Comparison of ENCODE assay signal across 11 mouse cellular contexts in genomic region chr6:40071007-40071406, GRCm38 (mm10).
DNase-seq lines count a peak whose midpoint lies in the region; ATAC-seq lines count a peak whose summit lies in the region.
"Had no signal": no experiment of that assay in that cellular context is flagged by ENCODE, and none has a peak within 500 bp of the region (broad histone marks: within the 10 kb centered on the region; RNA-seq: fewer than 3 reads in every experiment).

No protein-coding gene starts in this region.

- no peak overlapping the region for H3K4me2 ChIP-seq in hindbrain, embryonic 11.5 days (replicated peaks; ENCODE audit: low read depth, low read length)
- H3K4me2 ChIP-seq in intestine, embryonic 15.5 days (replicated peaks), result no peak overlapping the region
- no peak overlapping the region for H3K4me2 ChIP-seq in stomach, embryonic 16.5 days (ENCODE audit: low read depth, low read length)

- no peaks in the 10 kb centered on the region for H3K9me3 ChIP-seq in hindbrain, embryonic 11.5 days (ENCODE audit: control insufficient read depth, low read length)
- 0 out of 2 replicates have a peak, but pooled peaks cover 3% of the 10 kb centered on the region for H3K9me3 ChIP-seq in hindbrain, embryonic 10.5 days
- H3K9me3 ChIP-seq in intestine, embryonic 15.5 days, result no peaks in the 10 kb centered on the region
- no peaks in the 10 kb centered on the region; the same call in 1 of the 2 replicates for H3K9me3 ChIP-seq in stomach, embryonic 16.5 days (replicated peaks; ENCODE audit: control insufficient read depth, low read length)

- no peaks in the 10 kb centered on the region for H3K27me3 ChIP-seq in hindbrain, embryonic 11.5 days (ENCODE audit: control insufficient read depth, insufficient read depth, low read length)
- no peaks in the 10 kb centered on the region for H3K27me3 ChIP-seq in hindbrain, embryonic 10.5 days (ENCODE audit: insufficient read depth, poor library complexity, severe bottlenecking)
- H3K27me3 ChIP-seq in intestine, embryonic 15.5 days (replicated peaks), result no peaks in the 10 kb centered on the region
- no peaks in the 10 kb centered on the region for H3K27me3 ChIP-seq in stomach, embryonic 16.5 days (ENCODE audit: control insufficient read depth, insufficient read depth, low read length)

- DNase-seq in hindbrain, embryonic 11.5 days (ENCODE audit: low spot score), result peak; percentile 6
- no peak for DNase-seq in hindbrain, embryonic 10.5 days (ENCODE audit: low spot score)
- peak; percentile 47 for DNase-seq in right cerebral cortex, adult 2 months (ENCODE audit: low spot score in 2 of 2)
- DNase-seq in right cerebral cortex, postnatal 14 days, result no peak
- DNase-seq in spleen, adult 12 weeks (ENCODE audit: low spot score), result no peak
- DNase-seq: adrenal gland, postnatal 10 days; heart, postnatal 4 days; lung, adult 18-20 months had no signal

- H3K4me1 ChIP-seq in hindbrain, embryonic 11.5 days (replicated peaks; ENCODE audit: control insufficient read depth, insufficient read depth, low read length), result no peaks in the 10 kb centered on the region
- 0 out of 2 replicates have a peak, but pooled peaks cover 5% of the 10 kb centered on the region for H3K4me1 ChIP-seq in hindbrain, embryonic 10.5 days (replicated peaks)
- 0 out of 2 replicates have a peak, but pooled peaks cover 12% of the 10 kb centered on the region for H3K4me1 ChIP-seq in intestine, embryonic 15.5 days (replicated peaks)
- H3K4me1 ChIP-seq in stomach, embryonic 16.5 days (ENCODE audit: control insufficient read depth, insufficient read depth, low read length), result no peaks in the 10 kb centered on the region

- H3K9ac ChIP-seq in hindbrain, embryonic 11.5 days (ENCODE audit: low read depth, low read length), result no peak overlapping the region
- H3K9ac ChIP-seq in intestine, embryonic 15.5 days, result no peak overlapping the region
- H3K9ac ChIP-seq in stomach, embryonic 16.5 days (ENCODE audit: low read length), result no peak overlapping the region

- 63% methylated on average over 3 of the region's 3 CpGs for WGBS in hindbrain, embryonic 11.5 days
- WGBS in hindbrain, embryonic 10.5 days, result 66% methylated on average over 3 of the region's 3 CpGs
- WGBS in intestine, embryonic 15.5 days, result 34% methylated on average over 3 of the region's 3 CpGs
- WGBS in stomach, embryonic 16.5 days, result 22% methylated on average over 3 of the region's 3 CpGs

- no peak overlapping the region for H3K27ac ChIP-seq in hindbrain, embryonic 11.5 days (ENCODE audit: low read depth, low read length)
- H3K27ac ChIP-seq in hindbrain, embryonic 10.5 days, result no peak overlapping the region
- no peak overlapping the region for H3K27ac ChIP-seq in intestine, embryonic 15.5 days
- no peak overlapping the region for H3K27ac ChIP-seq in stomach, embryonic 16.5 days (ENCODE audit: low read length)

- no peak overlapping the region for H3K4me3 ChIP-seq in hindbrain, embryonic 11.5 days (ENCODE audit: low read depth, low read length)
- no peak overlapping the region for H3K4me3 ChIP-seq in hindbrain, embryonic 10.5 days
- H3K4me3 ChIP-seq in intestine, embryonic 15.5 days (replicated peaks), result no peak overlapping the region
- no peak overlapping the region for H3K4me3 ChIP-seq in stomach, embryonic 16.5 days (replicated peaks; ENCODE audit: low read length)

- H3K36me3 ChIP-seq in hindbrain, embryonic 11.5 days (ENCODE audit: control insufficient read depth, insufficient read depth, low read length), result no peaks in the 10 kb centered on the region
- no peaks in the 10 kb centered on the region for H3K36me3 ChIP-seq in hindbrain, embryonic 10.5 days
- H3K36me3 ChIP-seq in intestine, embryonic 15.5 days, result no peaks in the 10 kb centered on the region
- no peaks in the 10 kb centered on the region for H3K36me3 ChIP-seq in stomach, embryonic 16.5 days (ENCODE audit: control insufficient read depth, insufficient read depth, low read length)

- ATAC-seq in hindbrain, embryonic 11.5 days (ENCODE audit: low FRiP score), result no peak
- 0 out of 2 replicates have a peak, but pooled peaks have one; percentile 65 for ATAC-seq in intestine, embryonic 15.5 days
- ATAC-seq in stomach, embryonic 16.5 days (ENCODE audit: insufficient read depth, low FRiP score), result 0 out of 2 replicates have a peak, but pooled peaks have one; percentile 44
- ATAC-seq in erythroblast, adult 5-6 weeks (replicated peaks; ENCODE audit: low FRiP score, poor library complexity, severe bottlenecking), result no peak

Comparison
In these comparisons a context has a peak if more than half of its experiments do, and no peak if none do; other contexts are left out.
1. DNase-seq: peak in hindbrain, embryonic 11.5 days (single experiment) and right cerebral cortex, adult 2 months (2 of 2); none in hindbrain, embryonic 10.5 days (single experiment), right cerebral cortex, postnatal 14 days (single experiment) and spleen, adult 12 weeks (single experiment).
2. ATAC-seq: peak in intestine, embryonic 15.5 days (single experiment) and stomach, embryonic 16.5 days (single experiment); none in hindbrain, embryonic 11.5 days (single experiment) and erythroblast, adult 5-6 weeks (single experiment).